Mouse (Mus musculus) hindbrain, postnatal 0 days (tissue): Measurements from ENCODE around the gene Natd1. TPM values are rescaled to one million over a fixed set of nuclear protein-coding genes. Genes with fewer than 3 reads are reported as not detected.

ENCODE experiments used
- ATAC-seq: fragments of 200-750 bp; cut with Nextera tagmentation; 2 replicates; pipeline ENCODE4 v1.8.0; 2017; ENCODE audit warnings: mild to moderate bottlenecking, moderate TSS enrichment, moderate library complexity
- DNase-seq: peaks from one replicate; pipeline ENCODE4 v3.0.0-alpha.2; 2015; ENCODE audit warnings: low spot score
- H3K27ac ChIP-seq: fragments of 300-500 bp; sonication (generic); 2 replicates; pipeline ENCODE4 v1.5.1; 2014; ENCODE audit warnings: mild to moderate bottlenecking
- H3K27me3 ChIP-seq: fragments of 300-500 bp; sonication (generic); 2 replicates; pipeline ENCODE4 v1.6.1; 2014; ENCODE audit warnings: low read length, mixed read lengths; ENCODE audit not compliant: insufficient read depth
- H3K36me3 ChIP-seq: fragments of 300-500 bp; sonication (generic); 2 replicates; pipeline ENCODE4 v1.6.1; 2014; ENCODE audit warnings: low read length, mixed read lengths; ENCODE audit not compliant: insufficient read depth
- H3K4me1 ChIP-seq: fragments of 300-500 bp; sonication (generic); 2 replicates; pipeline ENCODE4 v1.6.1; 2014; ENCODE audit warnings: antibody characterized with exemption, low read length, mixed read lengths; ENCODE audit not compliant: insufficient read depth
- H3K4me2 ChIP-seq: fragments of 300-500 bp; sonication (generic); 2 replicates; pipeline ENCODE4 v1.6.1; 2014; ENCODE audit warnings: low read depth, mild to moderate bottlenecking, low read length, moderate library complexity, mixed read lengths
- H3K4me3 ChIP-seq: fragments of 300-500 bp; sonication (generic); 2 replicates; pipeline ENCODE4 v1.5.1; 2014; ENCODE audit warnings: low read length
- H3K9ac ChIP-seq: fragments of 300-500 bp; sonication (generic); replicated peaks from 2 replicates; pipeline ENCODE4 v1.6.1; 2014; ENCODE audit warnings: mild to moderate bottlenecking, low read length, moderate library complexity, mixed read lengths
- H3K9me3 ChIP-seq: fragments of 300-500 bp; sonication (generic); 2 replicates; pipeline ENCODE4 v1.6.1; 2016; ENCODE audit warnings: low read length, mixed read lengths
- CTCF ChIP-seq: IDR thresholded peaks from 2 replicates; pipeline ENCODE4 v1.5.1; 2016; ENCODE audit warnings: antibody characterized with exemption, control low read depth, low read depth
- WGBS: fragments of 180-500 bp; shearing (Covaris S2); extraction: QIAGEN DNeasy Blood & Tissue Kit; methylation state at CpG from one replicate; pipeline ENCODE4 v1.1.7; 2014; 5-methylcytosine and 5-hydroxymethylcytosine counted together
- polyA plus RNA-seq: library from polyadenylated mRNA; unstranded; fragments of >200 nt; fragmentation: Nextera tagmentation; extraction: Ambion mirVana; gene quantifications from 2 replicates; pipeline ENCODE4 v1.2.1, GENCODE M21; 2015
- total RNA-seq: library from RNA; depleted of rRNA; stranded (reverse); fragments of >200 nt; gene quantifications from 2 replicates; pipeline ENCODE4 v1.2.3, GENCODE M21; 2014

Natd1 gene
- total and polyA plus RNA-seq, 2 experiments from 2014 or later = 16.0 to 38.7 TPM

- Histone ChIP-seq H3K27me3 (no peaks in the 10 kb centered on the region), H3K27ac (no peak overlapping the region), H3K4me3 (no peak overlapping the region), H3K9ac (no peak overlapping the region), H3K4me2 (no peak overlapping the region), H3K9me3 (no peaks in the 10 kb centered on the region), H3K4me1 (no peaks in the 10 kb centered on the region), H3K36me3 (no peaks in the 10 kb centered on the region)
- 100% methylated on average over 1 of the region's 1 CpGs for WGBS
- no peak for DNase-seq
- ATAC-seq = no peak
- no peak for TF ChIP-seq CTCF
Observed at GRCm38 (mm10) chr11:60924981-60925380, 10.4 kb upstream of the Natd1 start.

GRCm38 (mm10) chr11:60924498-60924897 is 9.9 kb upstream of the Natd1 start:
- Histone ChIP-seq H3K4me3 (no peak overlapping the region), H3K9ac (no peak overlapping the region), H3K4me2 (no peak overlapping the region), H3K4me1 (no peaks in the 10 kb centered on the region), H3K27me3 (no peaks in the 10 kb centered on the region), H3K9me3 (no peaks in the 10 kb centered on the region), H3K36me3 (no peaks in the 10 kb centered on the region), H3K27ac (no peak overlapping the region)
- DNase-seq (no peak), ATAC-seq (no peak)
- 52% methylated on average over 6 of the region's 6 CpGs for WGBS
- no peak for TF ChIP-seq CTCF

- no peak overlapping the region for H3K4me2 ChIP-seq
- H3K27me3 ChIP-seq = no peaks in the 10 kb centered on the region
- no peak for DNase-seq
- no peak for ATAC-seq
- 63% methylated on average over 5 of the region's 5 CpGs for WGBS
- H3K36me3 ChIP-seq = no peaks in the 10 kb centered on the region
- no peak overlapping the region for H3K27ac ChIP-seq
- H3K9ac ChIP-seq = no peak overlapping the region
- no peak overlapping the region for H3K4me3 ChIP-seq
- no peaks in the 10 kb centered on the region for H3K9me3 ChIP-seq
- H3K4me1 ChIP-seq = no peaks in the 10 kb centered on the region
- no peak for TF ChIP-seq CTCF
Observed at GRCm38 (mm10) chr11:60922964-60923363, 8.4 kb upstream of the Natd1 start.

- H3K4me3 ChIP-seq = no peak overlapping the region
- ATAC-seq (no peak), DNase-seq (no peak)
- H3K9ac ChIP-seq = no peak overlapping the region
- WGBS = 93% methylated on average over 1 of the region's 1 CpGs
- no peak overlapping the region for H3K4me2 ChIP-seq
- H3K9me3 ChIP-seq = no peaks in the 10 kb centered on the region
- no peak for TF ChIP-seq CTCF
- no peaks in the 10 kb centered on the region for H3K36me3 ChIP-seq
- H3K27ac ChIP-seq = no peak overlapping the region
- no peaks in the 10 kb centered on the region for H3K4me1 ChIP-seq
- no peaks in the 10 kb centered on the region for H3K27me3 ChIP-seq
Observed at GRCm38 (mm10) chr11:60922195-60922594, 7.6 kb upstream of the Natd1 start.

GRCm38 (mm10) chr11:60920021-60920420 is 5.5 kb upstream of the Natd1 start:
- H3K4me2 ChIP-seq = no peak overlapping the region
- H3K9ac ChIP-seq = no peak overlapping the region
- H3K27ac ChIP-seq = no peak overlapping the region
- no peaks in the 10 kb centered on the region for H3K27me3 ChIP-seq
- H3K36me3 ChIP-seq = no peaks in the 10 kb centered on the region
- DNase-seq (no peak), ATAC-seq (no peak)
- 69% methylated on average over 2 of the region's 2 CpGs for WGBS
- no peaks in the 10 kb centered on the region for H3K4me1 ChIP-seq
- H3K4me3 ChIP-seq = no peak overlapping the region
- no peak for TF ChIP-seq CTCF
- H3K9me3 ChIP-seq = no peaks in the 10 kb centered on the region

GRCm38 (mm10) chr11:60915201-60915600 is 651 bp upstream of the Natd1 start:
- Histone ChIP-seq H3K9ac (no peak overlapping the region), H3K9me3 (no peaks in the 10 kb centered on the region), H3K4me3 (no peak overlapping the region), H3K27ac (no peak overlapping the region), H3K4me2 (0 out of 2 replicates have a peak overlapping the region, but pooled peaks have one; percentile 79), H3K36me3 (no peaks in the 10 kb centered on the region), H3K27me3 (no peaks in the 10 kb centered on the region), H3K4me1 (peaks cover 11% of the 10 kb centered on the region; the same call in 1 of the 2 replicates)
- ATAC-seq (no peak), DNase-seq (no peak)
- 80% methylated on average over 4 of the region's 4 CpGs for WGBS
- no peak for TF ChIP-seq CTCF

- Histone ChIP-seq H3K9ac (peak overlapping the region; percentile 86), H3K4me2 (peak overlapping the region; percentile 79), H3K4me1 (peaks cover 11% of the 10 kb centered on the region; the same call in 1 of the 2 replicates), H3K9me3 (no peaks in the 10 kb centered on the region), H3K4me3 (peak overlapping the region; percentile 98), H3K36me3 (no peaks in the 10 kb centered on the region), H3K27me3 (no peaks in the 10 kb centered on the region), H3K27ac (peak overlapping the region; percentile 86)
- ATAC-seq (peak; percentile 95), DNase-seq (peak; percentile 96)
- WGBS = under 1% methylated on average over 78 of the region's 86 CpGs
- no peak; the same call in 1 of the 2 replicates for TF ChIP-seq CTCF
Observed at GRCm38 (mm10) chr11:60913301-60914196, 1.0 kb downstream of the Natd1 start.
